Mouse (Mus musculus): ENCODE measurements around the gene Mdga2.

DNA sequence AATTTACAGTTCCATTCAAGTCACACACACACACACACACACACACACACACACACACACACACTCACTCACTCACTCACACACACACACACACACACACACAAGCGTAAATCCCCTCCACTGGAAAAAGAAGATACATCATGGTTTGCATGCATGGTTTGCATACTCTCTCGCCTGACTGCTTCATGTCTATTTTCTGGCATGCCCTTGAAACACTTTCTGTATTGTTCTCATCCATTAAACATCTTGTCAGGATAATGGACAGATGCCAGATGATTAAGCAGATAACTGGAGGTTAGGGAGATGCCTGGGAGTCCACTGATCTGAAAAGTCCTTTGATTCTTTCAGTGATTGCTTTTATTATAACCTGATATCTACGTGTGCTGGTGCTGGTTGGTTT lies 665.5 kb downstream of the Mdga2 start:
- TF ChIP-seq FLI1 (IDR thresholded peaks at IDR 0.05; ENCODE audit: low read length) (no peak), GATA1 (IDR thresholded peaks at IDR 0.05; ENCODE audit: borderline replicate concordance, low read length) (no peak)

Data from megakaryocyte, embryonic 14.5 days (primary cell).